In genomic region chr7:51745598-51745997, GRCm38 (mm10) we compare ENCODE assay signal across 21 mouse cellular contexts.
"Had no signal": no experiment of that assay in that cellular context is flagged by ENCODE, and none has a peak within 500 bp of the region (broad histone marks: within the 10 kb centered on the region; RNA-seq: fewer than 3 reads in every experiment).

No protein-coding gene starts in this region.

- H3K4me3 ChIP-seq: kidney, embryonic 15.5 days; left cerebral cortex, adult 2 months; limb, embryonic 12.5 days; limb, embryonic 15.5 days; stomach, embryonic 15.5 days had no signal

- H3K4me1 ChIP-seq: kidney, embryonic 15.5 days; limb, embryonic 12.5 days; limb, embryonic 15.5 days; stomach, embryonic 15.5 days had no signal

- ATAC-seq: liver, postnatal 0 days; lung, postnatal 0 days had no signal

- H3K27me3 ChIP-seq: limb, embryonic 12.5 days; limb, embryonic 15.5 days; stomach, embryonic 15.5 days had no signal

- DNase-seq: kidney, adult 11 months; kidney, adult 8-10 months; kidney, postnatal 10 days; kidney, postnatal 36 days; layer of hippocampus, postnatal 36 days; left cerebral cortex, postnatal 4 days; liver, postnatal 0 days; lung, embryonic 14.5 days; retina, postnatal 1 day; right cerebral cortex, postnatal 25 days; spleen, adult 18-20 months; thymus, postnatal 25 days had no signal

- H3K9me3 ChIP-seq: kidney, embryonic 15.5 days; limb, embryonic 12.5 days; limb, embryonic 15.5 days; stomach, embryonic 15.5 days had no signal

- H3K4me2 ChIP-seq: kidney, embryonic 15.5 days; limb, embryonic 12.5 days; limb, embryonic 15.5 days; liver, embryonic 11.5 days; lung, embryonic 14.5 days; stomach, embryonic 15.5 days had no signal

- H3K27ac ChIP-seq: kidney, embryonic 15.5 days; left cerebral cortex, adult 2 months; limb, embryonic 12.5 days; limb, embryonic 15.5 days; liver, embryonic 14.5 days; macrophage; stomach, embryonic 15.5 days had no signal

- H3K36me3 ChIP-seq: kidney, embryonic 15.5 days; limb, embryonic 12.5 days; limb, embryonic 15.5 days; stomach, embryonic 15.5 days had no signal

- H3K9ac ChIP-seq: kidney, embryonic 15.5 days; limb, embryonic 12.5 days; limb, embryonic 15.5 days; liver, embryonic 14.5 days; liver, postnatal 0 days; lung, embryonic 14.5 days; stomach, embryonic 15.5 days had no signal
